Mouse (Mus musculus) erythroblast, embryonic 14.5 days (primary cell): ENCODE data around the gene B3gat2. TPM values are rescaled to one million over a fixed set of nuclear protein-coding genes. Genes with fewer than 3 reads are reported as not detected.
A peak's percentile ranks its signal among the peaks of the same experiment; 100 is the strongest.

Source experiments
- H3K27me3 ChIP-seq: 2 replicates; pipeline ENCODE4 v1.6.1; 2012; ENCODE audit warnings: inconsistent platforms; ENCODE audit not compliant: control insufficient read depth
- H3K36me3 ChIP-seq: 2 replicates; pipeline ENCODE4 v1.6.1; 2012; ENCODE audit warnings: mild to moderate bottlenecking, inconsistent platforms; ENCODE audit not compliant: control insufficient read depth
- H3K4me1 ChIP-seq: 2 replicates; pipeline ENCODE4 v1.6.1; 2012; ENCODE audit warnings: inconsistent platforms; ENCODE audit not compliant: control insufficient read depth
- H3K4me3 ChIP-seq: replicated peaks from 2 replicates; pipeline ENCODE3; 2012; ENCODE audit warnings: moderate library complexity, mild to moderate bottlenecking, inconsistent platforms
- H3K9me3 ChIP-seq: 2 replicates; pipeline ENCODE4 v1.6.1; 2012; ENCODE audit warnings: low read length, inconsistent platforms, mixed read lengths; ENCODE audit not compliant: control insufficient read depth
- GATA1 ChIP-seq: IDR thresholded peaks from 2 replicates; pipeline ENCODE4 v1.6.1; 2012; ENCODE audit warnings: low read length, inconsistent platforms, mixed read lengths
- TAL1 ChIP-seq: IDR thresholded peaks from 3 replicates; pipeline ENCODE4 v1.6.1; 2012; ENCODE audit warnings: low read length, inconsistent platforms, mixed read lengths
- polyA plus RNA-seq: library from polyadenylated mRNA; stranded (reverse); fragments of >175 nt; gene quantifications from 2 replicates; pipeline ENCODE4 v1.2.3, GENCODE M21; 2012

B3gat2 gene
- 0.01 TPM in 1 of 2 replicates, not detected in the other for polyA plus RNA-seq

- Histone ChIP-seq H3K4me1 (peaks cover 6% of the 10 kb centered on the region), H3K9me3 (no peaks in the 10 kb centered on the region), H3K36me3 (no peaks in the 10 kb centered on the region), H3K4me3 (peak within 1 kb of the TSS; percentile 7), H3K27me3 (peaks cover 56% of the 10 kb centered on the region)
- TF ChIP-seq TAL1 (no peak), GATA1 (no peak)
Observed at GRCm38 (mm10) chr1:23761502-23762135, at the start of gene B3gat2. TSS of gene B3gat2 (plus strand) at chr1:23761753.

GRCm38 (mm10) chr1:23720326-23720725 is 41.2 kb upstream of the B3gat2 start:
- TF ChIP-seq TAL1 (no peak), GATA1 (no peak)
- no peaks in the 10 kb centered on the region for H3K4me1 ChIP-seq
- H3K9me3 ChIP-seq: no peaks in the 10 kb centered on the region
- H3K27me3 ChIP-seq: no peaks in the 10 kb centered on the region
- no peaks in the 10 kb centered on the region for H3K36me3 ChIP-seq
- H3K4me3 ChIP-seq: no peak overlapping the region

- Histone ChIP-seq H3K27me3 (no peaks in the 10 kb centered on the region), H3K36me3 (no peaks in the 10 kb centered on the region), H3K4me3 (no peak overlapping the region), H3K9me3 (no peaks in the 10 kb centered on the region), H3K4me1 (no peaks in the 10 kb centered on the region)
- TF ChIP-seq TAL1 (no peak), GATA1 (no peak)
Observed at GRCm38 (mm10) chr1:23721036-23721435, 40.5 kb upstream of the B3gat2 start.

DNA sequence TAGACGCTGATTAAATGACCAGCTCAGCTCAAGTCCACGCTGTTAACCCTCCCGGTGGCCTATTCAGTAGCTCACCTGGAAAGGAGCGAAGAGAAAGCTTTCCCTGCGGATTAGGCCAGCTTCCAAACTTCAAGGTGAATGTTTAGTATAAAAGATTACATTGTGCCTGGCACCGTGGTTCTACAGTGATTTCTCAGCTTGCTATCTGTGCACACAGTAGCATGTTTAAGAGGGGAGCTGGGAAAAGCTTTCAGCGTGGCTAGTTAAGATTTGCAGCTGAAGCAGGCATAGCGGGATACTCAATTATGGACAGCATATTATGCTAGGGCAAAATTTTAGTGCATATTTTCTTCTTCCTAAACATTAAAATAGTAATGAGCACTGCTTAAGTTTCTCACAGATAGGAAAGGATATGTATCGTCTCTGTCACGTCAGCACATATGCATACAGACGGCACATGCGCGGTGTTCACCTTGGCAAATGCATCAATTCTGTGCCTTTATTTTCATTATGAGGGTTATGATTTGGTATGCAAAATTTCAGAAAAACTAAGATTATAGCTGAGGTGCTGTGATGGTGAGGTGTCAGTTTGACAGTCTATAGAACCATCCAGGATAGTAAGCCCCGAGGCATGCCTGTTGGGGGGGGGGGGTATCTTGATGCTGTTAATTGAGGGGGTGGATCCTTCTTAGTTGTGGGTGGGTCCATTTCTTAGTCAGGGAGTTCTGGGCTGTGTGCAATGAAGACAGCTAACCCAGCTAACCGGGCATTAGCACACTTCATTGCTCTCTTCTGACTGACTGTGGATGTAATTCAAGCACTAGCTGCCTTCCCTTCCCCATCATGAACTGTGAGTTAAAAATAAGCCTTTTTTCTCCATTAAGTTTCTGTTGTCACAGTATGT is 38.8 kb upstream of the B3gat2 start:
- Histone ChIP-seq H3K9me3 (no peaks in the 10 kb centered on the region), H3K36me3 (no peaks in the 10 kb centered on the region), H3K4me3 (no peak overlapping the region), H3K27me3 (no peaks in the 10 kb centered on the region), H3K4me1 (no peaks in the 10 kb centered on the region)
- TF ChIP-seq TAL1 (no peak), GATA1 (no peak)

DNA sequence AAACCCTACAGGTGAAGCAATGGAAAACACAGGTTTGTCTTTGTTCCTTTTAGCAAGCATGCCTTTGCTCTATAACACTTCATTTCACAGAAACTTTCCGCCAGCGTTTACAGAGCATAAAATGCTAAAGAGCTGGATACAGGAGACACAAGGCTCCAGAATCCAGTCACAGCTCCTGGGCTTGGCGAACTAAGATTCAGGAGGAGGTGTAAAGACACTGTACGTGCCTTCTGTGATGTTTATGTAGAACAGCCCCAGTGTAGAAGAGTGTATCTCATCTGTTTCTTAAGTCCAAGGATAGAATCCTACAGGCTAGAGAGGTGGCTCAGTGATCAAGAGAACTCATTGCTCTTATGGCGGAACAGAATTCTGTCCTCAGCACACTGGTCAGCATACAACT is 30.2 kb upstream of the B3gat2 start:
- H3K4me3 ChIP-seq: no peak overlapping the region
- H3K27me3 ChIP-seq: no peaks in the 10 kb centered on the region
- no peaks in the 10 kb centered on the region for H3K4me1 ChIP-seq

GRCm38 (mm10) chr1:23750864-23751532 is 10.6 kb upstream of the B3gat2 start:
- TF ChIP-seq TAL1 (no peak), GATA1 (no peak)
- Histone ChIP-seq H3K4me3 (no peak overlapping the region), H3K9me3 (no peaks in the 10 kb centered on the region), H3K36me3 (no peaks in the 10 kb centered on the region), H3K27me3 (no peaks in the 10 kb centered on the region), H3K4me1 (no peaks in the 10 kb centered on the region)

More for the DNA sequence above, 30.2 kb upstream of the B3gat2 start:
- no peaks in the 10 kb centered on the region for H3K36me3 ChIP-seq
- TF ChIP-seq GATA1 (no peak), TAL1 (no peak)
- H3K9me3 ChIP-seq: no peaks in the 10 kb centered on the region

- no peaks in the 10 kb centered on the region for H3K4me1 ChIP-seq
- no peaks in the 10 kb centered on the region for H3K27me3 ChIP-seq
- H3K9me3 ChIP-seq: no peaks in the 10 kb centered on the region
- TF ChIP-seq GATA1 (no peak), TAL1 (no peak)
- H3K36me3 ChIP-seq: no peaks in the 10 kb centered on the region
- H3K4me3 ChIP-seq: no peak overlapping the region
Observed at GRCm38 (mm10) chr1:23753091-23753490, 8.5 kb upstream of the B3gat2 start.

- Histone ChIP-seq H3K9me3 (no peaks in the 10 kb centered on the region), H3K36me3 (no peaks in the 10 kb centered on the region), H3K27me3 (no peaks in the 10 kb centered on the region), H3K4me1 (no peaks in the 10 kb centered on the region), H3K4me3 (no peak overlapping the region)
- TF ChIP-seq GATA1: no peak
- no peak for TF ChIP-seq TAL1
Observed at GRCm38 (mm10) chr1:23753591-23753990, 8.0 kb upstream of the B3gat2 start.

DNA sequence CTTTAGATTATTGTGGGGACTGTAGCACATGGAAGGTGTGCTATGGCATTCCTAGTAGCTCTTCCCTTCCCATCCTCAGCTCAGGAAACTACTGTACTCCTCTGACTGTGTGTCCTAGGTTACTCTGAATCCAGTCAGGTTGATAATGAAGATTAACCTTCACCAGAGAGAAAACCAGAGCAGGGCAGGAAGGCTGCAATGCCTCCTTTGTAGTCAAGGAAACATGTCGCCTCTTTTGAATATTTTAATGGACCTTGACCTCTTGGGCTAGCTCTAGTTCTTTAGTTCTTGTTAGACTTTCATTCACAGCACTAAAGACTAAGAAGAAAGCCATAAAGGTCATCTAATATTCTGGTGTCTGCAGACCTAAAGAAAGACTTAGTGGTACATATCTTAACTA is 7.2 kb upstream of the B3gat2 start:
- peaks cover 2% of the 10 kb centered on the region; the same call in 1 of the 2 replicates for H3K27me3 ChIP-seq
- H3K4me3 ChIP-seq: no peak overlapping the region
- H3K4me1 ChIP-seq: no peaks in the 10 kb centered on the region
- no peaks in the 10 kb centered on the region for H3K9me3 ChIP-seq
- TF ChIP-seq TAL1 (no peak), GATA1 (no peak)
- H3K36me3 ChIP-seq: no peaks in the 10 kb centered on the region
